In the genomic region with DNA sequence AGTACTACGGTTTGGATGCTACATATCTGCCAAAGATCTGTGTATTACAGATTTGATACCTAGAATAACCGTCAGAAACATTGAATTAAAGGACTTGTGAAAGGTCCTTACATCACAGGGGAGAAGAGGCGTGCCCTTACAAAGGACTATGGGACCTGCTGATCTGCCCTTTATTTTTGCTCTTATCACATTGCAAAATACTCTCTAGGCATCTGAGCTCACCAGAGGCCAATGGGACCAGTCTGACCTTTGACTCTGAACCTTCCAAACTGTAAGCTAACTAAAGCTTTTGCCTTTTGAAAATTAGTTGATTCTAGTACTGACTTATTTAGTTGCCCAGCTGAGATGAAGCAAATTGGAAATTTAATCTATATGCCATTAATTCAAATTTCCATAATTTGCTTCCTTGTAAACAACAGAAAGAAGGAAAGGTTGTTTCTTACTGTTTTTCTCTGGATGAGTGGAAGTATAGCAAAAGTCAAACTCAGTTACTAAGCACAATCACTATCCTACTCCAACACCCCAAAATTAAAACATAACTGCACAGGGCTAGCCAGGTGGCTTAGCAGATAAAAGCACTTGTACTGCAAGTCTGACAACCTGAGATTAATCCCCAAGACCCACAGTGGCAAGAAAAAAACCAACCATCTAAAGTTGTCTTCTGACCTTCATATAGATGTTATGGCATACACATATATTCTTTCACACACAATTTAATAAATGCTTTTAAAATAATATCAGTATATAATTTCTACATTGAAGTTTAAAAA, we compare ENCODE assay signal across 29 mouse cellular contexts. TPM values are rescaled to one million over a fixed set of nuclear protein-coding genes. Genes with fewer than 3 reads are reported as not detected.
DNase-seq lines count a peak whose midpoint lies in the region; ATAC-seq and TF ChIP-seq lines count a peak whose summit lies in the region.
"Had no signal": no experiment of that assay in that cellular context is flagged by ENCODE, and none has a peak within 500 bp of the region (broad histone marks: within the 10 kb centered on the region; RNA-seq: fewer than 3 reads in every experiment).

No protein-coding gene starts in this region.

- H3K27ac ChIP-seq in stomach, embryonic 14.5 days (ENCODE audit: low read length), result no peak overlapping the region
- no peak overlapping the region for H3K27ac ChIP-seq in stomach, postnatal 0 days (replicated peaks)
- peak overlapping the region; percentile 90 for H3K27ac ChIP-seq in liver, embryonic 15.5 days (replicated peaks)
- H3K27ac ChIP-seq in midbrain, embryonic 10.5 days (replicated peaks), result no peak overlapping the region
- no peak overlapping the region for H3K27ac ChIP-seq in midbrain, embryonic 14.5 days (replicated peaks; ENCODE audit: low read depth, low read length)
- H3K27ac ChIP-seq in hindbrain, embryonic 11.5 days (ENCODE audit: low read depth, low read length), result no peak overlapping the region
- H3K27ac ChIP-seq: embryonic facial prominence, embryonic 15.5 days; heart, embryonic 15.5 days; hindbrain, postnatal 0 days; left cerebral cortex, adult 2 months; limb, embryonic 10.5 days; neural tube, embryonic 13.5 days had no signal

- peak; percentile 79; the same call in 1 of the 2 replicates for ATAC-seq in stomach, embryonic 14.5 days (ENCODE audit: insufficient number of reproducible peaks, insufficient read depth, low FRiP score, low read depth)
- ATAC-seq in stomach, postnatal 0 days (ENCODE audit: low FRiP score, low TSS enrichment), result no peak
- peak; percentile 95 for ATAC-seq in liver, embryonic 15.5 days (ENCODE audit: insufficient read depth)
- no peak for ATAC-seq in midbrain, embryonic 14.5 days (ENCODE audit: low FRiP score, low TSS enrichment)
- ATAC-seq in hindbrain, embryonic 11.5 days (ENCODE audit: low FRiP score), result no peak
- ATAC-seq: CD4-positive, CD25-positive, alpha-beta regulatory T cell, adult 4 months; hindbrain, postnatal 0 days; midbrain, embryonic 16.5 days had no signal

- H3K4me1 ChIP-seq in stomach, embryonic 14.5 days (ENCODE audit: control insufficient read depth, insufficient read depth, low read length), result no peaks in the 10 kb centered on the region
- no peaks in the 10 kb centered on the region for H3K4me1 ChIP-seq in stomach, postnatal 0 days (replicated peaks; ENCODE audit: control insufficient read depth, insufficient read depth)
- peaks cover 51% of the 10 kb centered on the region for H3K4me1 ChIP-seq in liver, embryonic 15.5 days (replicated peaks)
- H3K4me1 ChIP-seq in midbrain, embryonic 10.5 days, result no peaks in the 10 kb centered on the region
- no peaks in the 10 kb centered on the region for H3K4me1 ChIP-seq in midbrain, embryonic 14.5 days (ENCODE audit: control insufficient read depth, insufficient read depth, low read length)
- no peaks in the 10 kb centered on the region for H3K4me1 ChIP-seq in hindbrain, embryonic 11.5 days (replicated peaks; ENCODE audit: control insufficient read depth, insufficient read depth, low read length)
- H3K4me1 ChIP-seq: embryonic facial prominence, embryonic 15.5 days; heart, embryonic 15.5 days; limb, embryonic 10.5 days; megakaryocyte, embryonic 14.5 days; neural tube, embryonic 13.5 days had no signal

- 90% methylated on average over 3 of the region's 3 CpGs for WGBS in stomach, embryonic 14.5 days
- 86% methylated on average over 3 of the region's 3 CpGs for WGBS in stomach, postnatal 0 days
- whole genome bisulfite sequencing in liver, embryonic 15.5 days (ENCODE audit: insufficient replicate concordance), result 38% methylated on average over 3 of the region's 3 CpGs
- 89% methylated on average over 3 of the region's 3 CpGs for WGBS in midbrain, embryonic 10.5 days
- 91% methylated on average over 3 of the region's 3 CpGs for WGBS in midbrain, embryonic 14.5 days
- WGBS in hindbrain, embryonic 11.5 days, result 89% methylated on average over 3 of the region's 3 CpGs

- H3K9me3 ChIP-seq in stomach, embryonic 14.5 days (ENCODE audit: control insufficient read depth, low read depth, low read length), result no peaks in the 10 kb centered on the region
- H3K9me3 ChIP-seq in stomach, postnatal 0 days (ENCODE audit: control insufficient read depth, low read length), result no peaks in the 10 kb centered on the region
- H3K9me3 ChIP-seq in liver, embryonic 15.5 days (replicated peaks), result no peaks in the 10 kb centered on the region
- H3K9me3 ChIP-seq in midbrain, embryonic 10.5 days (replicated peaks), result no peaks in the 10 kb centered on the region
- no peaks in the 10 kb centered on the region for H3K9me3 ChIP-seq in midbrain, embryonic 14.5 days (ENCODE audit: control insufficient read depth, low read length)
- H3K9me3 ChIP-seq in hindbrain, embryonic 11.5 days (ENCODE audit: control insufficient read depth, low read length), result no peaks in the 10 kb centered on the region
- H3K9me3 ChIP-seq: embryonic facial prominence, embryonic 15.5 days; heart, embryonic 15.5 days; limb, embryonic 10.5 days; megakaryocyte, embryonic 14.5 days; neural tube, embryonic 13.5 days had no signal

- no peak for TF ChIP-seq CTCF in stomach, postnatal 0 days (IDR thresholded peaks at IDR 0.05; ENCODE audit: low read depth)

- no peaks in the 10 kb centered on the region for H3K27me3 ChIP-seq in stomach, embryonic 14.5 days (ENCODE audit: control insufficient read depth, insufficient read depth, low read length)
- no peaks in the 10 kb centered on the region for H3K27me3 ChIP-seq in stomach, postnatal 0 days (ENCODE audit: control insufficient read depth, insufficient read depth, low read length)
- H3K27me3 ChIP-seq in liver, embryonic 15.5 days, result no peaks in the 10 kb centered on the region
- no peaks in the 10 kb centered on the region for H3K27me3 ChIP-seq in midbrain, embryonic 10.5 days (ENCODE audit: low read depth, poor library complexity, severe bottlenecking)
- no peaks in the 10 kb centered on the region for H3K27me3 ChIP-seq in midbrain, embryonic 14.5 days (ENCODE audit: control insufficient read depth, insufficient read depth, low read length)
- H3K27me3 ChIP-seq in hindbrain, embryonic 11.5 days (ENCODE audit: control insufficient read depth, insufficient read depth, low read length), result no peaks in the 10 kb centered on the region
- H3K27me3 ChIP-seq: embryonic facial prominence, embryonic 15.5 days; heart, embryonic 15.5 days; neural tube, embryonic 13.5 days had no signal

- H3K36me3 ChIP-seq in stomach, embryonic 14.5 days (ENCODE audit: control insufficient read depth, insufficient read depth, low read length), result no peaks in the 10 kb centered on the region
- H3K36me3 ChIP-seq in stomach, postnatal 0 days (ENCODE audit: control insufficient read depth, insufficient read depth, low read length), result no peaks in the 10 kb centered on the region
- 0 out of 2 replicates have a peak, but pooled peaks cover 5% of the 10 kb centered on the region for H3K36me3 ChIP-seq in liver, embryonic 15.5 days (replicated peaks)
- no peaks in the 10 kb centered on the region for H3K36me3 ChIP-seq in midbrain, embryonic 10.5 days
- H3K36me3 ChIP-seq in midbrain, embryonic 14.5 days (ENCODE audit: control insufficient read depth, insufficient read depth, low read length), result no peaks in the 10 kb centered on the region
- H3K36me3 ChIP-seq in hindbrain, embryonic 11.5 days (ENCODE audit: control insufficient read depth, insufficient read depth, low read length), result no peaks in the 10 kb centered on the region
- H3K36me3 ChIP-seq: embryonic facial prominence, embryonic 15.5 days; heart, embryonic 15.5 days; limb, embryonic 10.5 days; neural tube, embryonic 13.5 days had no signal

- H3K9ac ChIP-seq in stomach, embryonic 14.5 days (replicated peaks; ENCODE audit: low read depth, low read length), result no peak overlapping the region
- no peak overlapping the region for H3K9ac ChIP-seq in stomach, postnatal 0 days (ENCODE audit: low read length)
- no peak overlapping the region for H3K9ac ChIP-seq in liver, embryonic 15.5 days
- H3K9ac ChIP-seq in midbrain, embryonic 14.5 days (replicated peaks; ENCODE audit: low read length), result no peak overlapping the region
- H3K9ac ChIP-seq in hindbrain, embryonic 11.5 days (ENCODE audit: low read depth, low read length), result no peak overlapping the region
- H3K9ac ChIP-seq: embryonic facial prominence, embryonic 15.5 days; heart, embryonic 15.5 days; neural tube, embryonic 13.5 days had no signal

- TF ChIP-seq EP300 in stomach, postnatal 0 days (optimal IDR thresholded peaks at IDR 0.05), result no peak

- no peak for DNase-seq in stomach, postnatal 0 days (ENCODE audit: low spot score)
- peak; percentile 72 for DNase-seq in liver
- DNase-seq in midbrain, embryonic 10.5 days (ENCODE audit: low spot score), result no peak
- no peak for DNase-seq in midbrain, embryonic 14.5 days
- no peak for DNase-seq in hindbrain, embryonic 11.5 days (ENCODE audit: low spot score)
- DNase-seq in urinary bladder, postnatal 25 days (ENCODE audit: low spot score), result no peak
- DNase-seq: adrenal gland, postnatal 36 days; heart, postnatal 4 days; kidney, adult 18-20 months; kidney, postnatal 4 days; layer of hippocampus, adult 9-11 months; lung, adult 2 months; lung, postnatal 14 days; retina, postnatal 1 day; right cerebral cortex, postnatal 25 days; spleen, adult 18-20 months; thymus, postnatal 25 days had no signal

- H3K4me3 ChIP-seq in stomach, embryonic 14.5 days (ENCODE audit: low read depth, low read length), result no peak overlapping the region
- H3K4me3 ChIP-seq in stomach, postnatal 0 days (ENCODE audit: low read depth, low read length), result no peak overlapping the region
- peak overlapping the region; percentile 22; the same call in 1 of the 2 replicates for H3K4me3 ChIP-seq in liver, embryonic 15.5 days (replicated peaks)
- H3K4me3 ChIP-seq in midbrain, embryonic 10.5 days, result no peak overlapping the region
- H3K4me3 ChIP-seq in midbrain, embryonic 14.5 days (replicated peaks; ENCODE audit: low read depth, low read length), result no peak overlapping the region
- H3K4me3 ChIP-seq in hindbrain, embryonic 11.5 days (ENCODE audit: low read depth, low read length), result no peak overlapping the region
- H3K4me3 ChIP-seq: embryonic facial prominence, embryonic 15.5 days; heart, embryonic 15.5 days; left cerebral cortex, adult 2 months; limb, embryonic 10.5 days; megakaryocyte, embryonic 14.5 days; myocyte; neural tube, embryonic 13.5 days had no signal

- no peak overlapping the region for H3K4me2 ChIP-seq in stomach, embryonic 14.5 days (replicated peaks; ENCODE audit: low read depth, low read length)
- H3K4me2 ChIP-seq in stomach, postnatal 0 days (replicated peaks; ENCODE audit: low read depth), result no peak overlapping the region
- H3K4me2 ChIP-seq in liver, embryonic 15.5 days, result peak overlapping the region; percentile 56
- no peak overlapping the region for H3K4me2 ChIP-seq in midbrain, embryonic 14.5 days (ENCODE audit: low read length)
- H3K4me2 ChIP-seq in hindbrain, embryonic 11.5 days (replicated peaks; ENCODE audit: low read depth, low read length), result no peak overlapping the region
- H3K4me2 ChIP-seq: embryonic facial prominence, embryonic 15.5 days; heart, embryonic 15.5 days; neural tube, embryonic 13.5 days had no signal

RNA-seq across cellular contexts. Expression of a gene that starts 24.4 kb away (rescaled TPM):
- polyA plus RNA-seq in stomach, embryonic 14.5 days (2014; fragmentation: Nextera tagmentation; extraction: Ambion mirVana), result 3.6 and 5.2 TPM in 2 replicates
- polyA plus RNA-seq in stomach, postnatal 0 days (2015; fragmentation: Nextera tagmentation; extraction: Ambion mirVana), result 0.17 and 0.22 TPM in 2 replicates
- polyA plus RNA-seq in liver, embryonic 15.5 days (2015; fragmentation: Nextera tagmentation; extraction: Ambion mirVana), result 5.8 and 6.1 TPM in 2 replicates
- 3.7 and 4.1 TPM in 2 replicates for polyA plus RNA-seq in midbrain, embryonic 10.5 days (2016; fragmentation: Nextera tagmentation; extraction: Ambion mirVana)
- polyA plus RNA-seq in midbrain, embryonic 14.5 days (2014; fragmentation: Nextera tagmentation; extraction: Ambion mirVana), result 10.9 and 12.4 TPM in 2 replicates
- polyA plus RNA-seq in hindbrain, embryonic 11.5 days (2014; fragmentation: Nextera tagmentation; extraction: Ambion mirVana), result 7.4 and 8.7 TPM in 2 replicates
- polyA plus RNA-seq: myocyte had no signal

Comparison
In these comparisons a context has a peak if more than half of its experiments do, and no peak if none do; other contexts are left out.
1. ATAC-seq: peak in stomach, embryonic 14.5 days (single experiment) and liver, embryonic 15.5 days (single experiment); none in stomach, postnatal 0 days (single experiment), midbrain, embryonic 14.5 days (single experiment) and hindbrain, embryonic 11.5 days (single experiment).